ENCODE assay signal across 8 mouse cellular contexts in genomic region chr11:76253145-76253917, GRCm38 (mm10). TPM values are rescaled to one million over a fixed set of nuclear protein-coding genes. Genes with fewer than 3 reads are reported as not detected.
DNase-seq lines count a peak whose midpoint lies in the region; ATAC-seq and TF ChIP-seq lines count a peak whose summit lies in the region.

No protein-coding gene starts in this region.

- no peak overlapping the region for H3K4me3 ChIP-seq in ES-Bruce4 (ENCODE audit: low read depth, low read length)
- no peak overlapping the region for H3K4me3 ChIP-seq in forebrain, embryonic 14.5 days (ENCODE audit: low read depth, low read length)
- no peak overlapping the region for H3K4me3 ChIP-seq in lung, embryonic 15.5 days
- H3K4me3 ChIP-seq in thymus, adult 2 months (ENCODE audit: control insufficient read depth, insufficient read depth, low read length) = no peak overlapping the region

- TF ChIP-seq POLR2A in ES-Bruce4 (IDR thresholded peaks at IDR 0.05; ENCODE audit: insufficient read depth, low read length) = no peak
- TF ChIP-seq POLR2A in thymus, adult 2 months (IDR thresholded peaks at IDR 0.05; ENCODE audit: control insufficient read depth, extremely low read depth, insufficient read depth, low read length, poor library complexity) = no peak

- no peaks in the 10 kb centered on the region for H3K4me1 ChIP-seq in ES-Bruce4 (ENCODE audit: control insufficient read depth, insufficient read depth, low read length)
- H3K4me1 ChIP-seq in forebrain, embryonic 14.5 days (ENCODE audit: control insufficient read depth, insufficient read depth, low read length) = peaks cover 9% of the 10 kb centered on the region
- no peaks in the 10 kb centered on the region; the same call in 1 of the 2 replicates for H3K4me1 ChIP-seq in lung, embryonic 15.5 days
- no peaks in the 10 kb centered on the region for H3K4me1 ChIP-seq in thymus, adult 2 months (replicated peaks; ENCODE audit: control insufficient read depth, insufficient read depth, low read length)

- no peak overlapping the region for H3K27ac ChIP-seq in ES-Bruce4 (ENCODE audit: insufficient read depth, low read length)
- H3K27ac ChIP-seq in forebrain, embryonic 14.5 days (ENCODE audit: low read depth, low read length) = no peak overlapping the region
- peak overlapping the region; percentile 20; the same call in 1 of the 2 replicates for H3K27ac ChIP-seq in lung, embryonic 15.5 days
- no peak overlapping the region for H3K27ac ChIP-seq in thymus, adult 2 months (ENCODE audit: control insufficient read depth, insufficient read depth, low read length)

- peaks cover 7% of the 10 kb centered on the region for H3K36me3 ChIP-seq in ES-Bruce4 (ENCODE audit: control insufficient read depth, insufficient read depth, low read length, poor library complexity, severe bottlenecking)
- peaks cover 26% of the 10 kb centered on the region for H3K36me3 ChIP-seq in forebrain, embryonic 14.5 days (ENCODE audit: control insufficient read depth, insufficient read depth, low read length)
- peaks cover 19% of the 10 kb centered on the region for H3K36me3 ChIP-seq in lung, embryonic 15.5 days
- H3K36me3 ChIP-seq in thymus, adult 2 months (ENCODE audit: control insufficient read depth, insufficient read depth, low read length) = no peaks in the 10 kb centered on the region

- peak; percentile 84 for DNase-seq in cerebellum, adult 11 months
- peak; percentile 89 for DNase-seq in forebrain, embryonic 14.5 days (ENCODE audit: low spot score)
- DNase-seq in heart, postnatal 4 days = peak; percentile 93
- DNase-seq in layer of hippocampus, adult 18-20 months (ENCODE audit: low spot score in 2 of 2) = peak; percentile 62 to 91
- peak; percentile 59 for DNase-seq in ovary, adult 18-20 months (ENCODE audit: low spot score)
- peak; percentile 83 for DNase-seq in thymus, adult 2 months

- TF ChIP-seq CTCF in ES-Bruce4 (IDR thresholded peaks at IDR 0.05; ENCODE audit: low read depth, low read length) = peak; percentile 90
- TF ChIP-seq CTCF in thymus, adult 2 months (IDR thresholded peaks at IDR 0.05; ENCODE audit: borderline replicate concordance, control insufficient read depth, extremely low read depth, insufficient read depth, low read length, poor library complexity) = peak; percentile 67; the same call in 1 of the 2 replicates

- no peak overlapping the region for H3K4me2 ChIP-seq in forebrain, embryonic 14.5 days (ENCODE audit: low read length)
- no peak overlapping the region for H3K4me2 ChIP-seq in lung, embryonic 15.5 days

- WGBS in forebrain, embryonic 14.5 days = 53% methylated on average over 5 of the region's 5 CpGs
- 39% methylated on average over 5 of the region's 5 CpGs for WGBS in lung, embryonic 15.5 days
- whole genome bisulfite sequencing in thymus, adult 2 months = 72% methylated on average over 5 of the region's 5 CpGs

- peak; percentile 87 for ATAC-seq in forebrain, embryonic 14.5 days
- ATAC-seq in lung, embryonic 15.5 days (ENCODE audit: borderline replicate concordance, extremely low read depth, low FRiP score, low TSS enrichment) = peak; percentile 71; the same call in 1 of the 2 replicates

- H3K9me3 ChIP-seq in ES-Bruce4 (replicated peaks; ENCODE audit: control insufficient read depth, insufficient read depth, low read length, poor library complexity, severe bottlenecking) = no peaks in the 10 kb centered on the region
- H3K9me3 ChIP-seq in forebrain, embryonic 14.5 days (replicated peaks; ENCODE audit: control insufficient read depth, low read length) = no peaks in the 10 kb centered on the region
- no peaks in the 10 kb centered on the region for H3K9me3 ChIP-seq in lung, embryonic 15.5 days

- no peak overlapping the region for H3K9ac ChIP-seq in ES-Bruce4 (ENCODE audit: low read depth, poor library complexity, severe bottlenecking)
- no peak overlapping the region for H3K9ac ChIP-seq in forebrain, embryonic 14.5 days (ENCODE audit: low read length)
- H3K9ac ChIP-seq in lung, embryonic 15.5 days = no peak overlapping the region

- TF ChIP-seq EP300 in ES-Bruce4 (IDR thresholded peaks at IDR 0.05; ENCODE audit: insufficient read depth, low read depth, low read length) = no peak

- no peaks in the 10 kb centered on the region for H3K27me3 ChIP-seq in ES-Bruce4 (ENCODE audit: control insufficient read depth, insufficient read depth, low read length, poor library complexity, severe bottlenecking)
- no peaks in the 10 kb centered on the region for H3K27me3 ChIP-seq in forebrain, embryonic 14.5 days (replicated peaks; ENCODE audit: control insufficient read depth, insufficient read depth, low read length)
- H3K27me3 ChIP-seq in lung, embryonic 15.5 days = no peaks in the 10 kb centered on the region
- H3K27me3 ChIP-seq in thymus, adult 2 months (ENCODE audit: control insufficient read depth, insufficient read depth, low read length) = no peaks in the 10 kb centered on the region

RNA-seq across cellular contexts. Expression of gene Glod4, which starts 9.8 kb away (rescaled TPM):
- 163 and 165 TPM in 2 replicates for polyA plus RNA-seq in ES-Bruce4 (2011; ENCODE audit: insufficient read depth, insufficient read length, low read depth, missing spikeins)
- polyA plus RNA-seq in forebrain, embryonic 14.5 days (2014; fragmentation: Nextera tagmentation; extraction: Ambion mirVana) = 137 and 144 TPM in 2 replicates
- total RNA-seq in heart, postnatal 4 days (2021) = 10 to 100 TPM; 54.1 to 57.5 TPM
- total RNA-seq in layer of hippocampus, adult 18-20 months (2021) = 10 to 100 TPM; 54.2 to 54.3 TPM
- 128 and 138 TPM in 2 replicates for polyA plus RNA-seq in lung, embryonic 15.5 days (2015; fragmentation: Nextera tagmentation; extraction: Ambion mirVana)
- polyA plus RNA-seq in thymus, adult 2 months (2012; rRNA removed) = 6.4 and 6.6 TPM in 2 replicates

RNA-seq across cellular contexts. Expression of gene Mrm3, which starts 9.8 kb away (rescaled TPM):
- polyA plus RNA-seq in ES-Bruce4 (2011; ENCODE audit: insufficient read depth, insufficient read length, low read depth, missing spikeins) = 9.2 and 12.1 TPM in 2 replicates
- 21.6 and 23.8 TPM in 2 replicates for polyA plus RNA-seq in forebrain, embryonic 14.5 days (2014; fragmentation: Nextera tagmentation; extraction: Ambion mirVana)
- total RNA-seq in heart, postnatal 4 days (2021) = 10 to 100 TPM; 17.8 to 18.4 TPM
- 10 to 100 TPM; 17.6 to 17.7 TPM for total RNA-seq in layer of hippocampus, adult 18-20 months (2021)
- polyA plus RNA-seq in lung, embryonic 15.5 days (2015; fragmentation: Nextera tagmentation; extraction: Ambion mirVana) = 21.8 and 22.4 TPM in 2 replicates
- polyA plus RNA-seq in thymus, adult 2 months (2012; rRNA removed) = 7.6 and 8.4 TPM in 2 replicates

RNA-seq across cellular contexts. Expression of gene Gemin4, which starts 35.9 kb away (rescaled TPM):
- 31.6 and 32.2 TPM in 2 replicates for polyA plus RNA-seq in ES-Bruce4 (2011; ENCODE audit: insufficient read depth, insufficient read length, low read depth, missing spikeins)
- 25.0 and 25.7 TPM in 2 replicates for polyA plus RNA-seq in forebrain, embryonic 14.5 days (2014; fragmentation: Nextera tagmentation; extraction: Ambion mirVana)
- total RNA-seq in heart, postnatal 4 days (2021) = 1 to 10 TPM; 5.3 to 6.6 TPM
- total RNA-seq in layer of hippocampus, adult 18-20 months (2021) = 1 to 10 TPM; 7.5 to 8.7 TPM
- 28.3 and 37.0 TPM in 2 replicates for polyA plus RNA-seq in lung, embryonic 15.5 days (2015; fragmentation: Nextera tagmentation; extraction: Ambion mirVana)
- polyA plus RNA-seq in thymus, adult 2 months (2012; rRNA removed) = 12.6 and 16.4 TPM in 2 replicates

RNA-seq across cellular contexts. Expression of gene Dbil5, which starts 35.9 kb away (rescaled TPM):
- not detected in 2 replicates for polyA plus RNA-seq in ES-Bruce4 (2011; ENCODE audit: insufficient read depth, insufficient read length, low read depth, missing spikeins)
- polyA plus RNA-seq in forebrain, embryonic 14.5 days (2014; fragmentation: Nextera tagmentation; extraction: Ambion mirVana) = not detected in 2 replicates
- under 1 TPM in 1 of 2 experiments, not detected in 1; 0.50 TPM for total RNA-seq in heart, postnatal 4 days (2021)
- 1 to 10 TPM in 1 of 2 experiments, not detected in 1; 1.0 TPM for total RNA-seq in layer of hippocampus, adult 18-20 months (2021)
- polyA plus RNA-seq in lung, embryonic 15.5 days (2015; fragmentation: Nextera tagmentation; extraction: Ambion mirVana) = 0.50 and 1.5 TPM in 2 replicates
- 0.37 and 1.4 TPM in 2 replicates for polyA plus RNA-seq in thymus, adult 2 months (2012; rRNA removed)

Comparison
In these comparisons a context has a peak if more than half of its experiments do, and no peak if none do; other contexts are left out.
1. RNA of gene Glod4, which starts 9.8 kb away (polyA plus RNA-seq): 163 to 165 TPM in ES-Bruce4, 137 to 144 TPM in forebrain, embryonic 14.5 days and 128 to 138 TPM in lung, embryonic 15.5 days; 6.4 to 6.6 TPM in thymus, adult 2 months; every median in the first group is over 10 times any median in the second.
2. Peak in every context shown above with its lines, with median percentiles within 50 percentile points of each other: DNase-seq.